Mouse (Mus musculus) heart, adult 8-10 months (tissue): Measurements from ENCODE around the gene Ecm1. TPM values are rescaled to one million over a fixed set of nuclear protein-coding genes. Genes with fewer than 3 reads are reported as not detected.

Source experiments
- DNase-seq: peaks from one replicate; pipeline ENCODE4 v3.0.0; 2022; ENCODE audit warnings: low spot score
- total RNA-seq, 4 experiments: library from RNA; stranded (reverse); gene quantifications; 2 replicates each; pipeline ENCODE4 v1.2.4; 2022

Ecm1 gene
- 10 to 100 TPM; 36.6 to 76.5 (median 42.3) TPM for total RNA-seq

DNA sequence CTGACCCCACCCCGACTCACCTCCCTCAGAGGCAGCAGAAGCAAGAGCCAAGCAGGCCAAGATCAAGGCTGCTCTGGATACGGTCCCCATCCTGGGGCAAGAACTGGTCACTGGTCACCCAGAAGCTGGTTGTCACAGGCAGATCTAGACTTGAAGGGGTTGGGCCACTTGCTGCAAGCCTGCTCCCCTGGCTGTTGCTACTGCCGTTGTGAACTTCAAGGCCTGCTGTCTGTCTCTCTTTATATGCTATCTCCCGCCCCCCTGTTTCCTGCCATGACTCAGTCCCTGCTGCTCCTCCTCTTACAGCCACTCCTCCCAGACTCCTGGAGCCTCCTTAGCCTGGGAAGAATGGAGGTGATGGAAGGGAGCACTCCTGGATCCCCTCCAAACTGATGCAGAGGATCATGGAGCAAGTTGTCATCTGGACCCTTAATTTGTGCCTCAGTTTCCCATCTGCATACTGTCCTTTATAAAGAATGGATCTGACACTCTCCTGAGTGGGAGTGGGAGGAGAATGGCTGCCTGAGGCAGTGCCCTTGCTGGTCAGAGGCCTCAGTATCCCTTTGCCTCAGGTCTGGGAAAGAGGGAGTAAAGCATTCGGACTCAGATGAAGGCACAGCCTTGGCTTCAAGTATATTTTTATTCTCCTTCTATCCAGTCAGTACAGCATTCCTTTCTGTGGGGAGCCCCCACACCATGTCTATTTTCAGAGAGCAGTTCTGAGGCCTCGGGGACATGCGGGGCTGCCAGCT, at the start of gene Ecm1:
Gene Ecm1, minus strand, starts transcription at position 217 of the 752 bp plus-strand sequence.
- DNase-seq: peak; percentile 79

DNA sequence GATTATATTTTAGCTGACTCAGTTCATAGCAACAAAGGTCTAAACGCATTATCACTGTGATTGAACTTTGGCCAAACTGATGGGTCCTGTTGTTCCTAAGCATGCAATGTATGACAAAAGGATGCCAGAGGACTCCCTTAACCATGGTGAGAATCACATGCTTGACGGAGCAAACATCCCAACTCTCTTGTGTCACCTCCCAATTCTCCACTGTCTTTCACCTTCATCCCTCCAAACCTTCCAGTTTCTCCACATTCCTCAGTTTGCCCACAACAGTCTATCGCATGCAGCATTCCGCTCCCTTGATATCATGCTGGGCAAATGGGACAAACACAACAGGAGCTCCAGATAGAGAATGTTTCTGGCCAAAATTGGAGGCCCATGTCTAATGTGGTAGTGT, 46.1 kb upstream of the Ecm1 start:
- DNase-seq: no peak

DNA sequence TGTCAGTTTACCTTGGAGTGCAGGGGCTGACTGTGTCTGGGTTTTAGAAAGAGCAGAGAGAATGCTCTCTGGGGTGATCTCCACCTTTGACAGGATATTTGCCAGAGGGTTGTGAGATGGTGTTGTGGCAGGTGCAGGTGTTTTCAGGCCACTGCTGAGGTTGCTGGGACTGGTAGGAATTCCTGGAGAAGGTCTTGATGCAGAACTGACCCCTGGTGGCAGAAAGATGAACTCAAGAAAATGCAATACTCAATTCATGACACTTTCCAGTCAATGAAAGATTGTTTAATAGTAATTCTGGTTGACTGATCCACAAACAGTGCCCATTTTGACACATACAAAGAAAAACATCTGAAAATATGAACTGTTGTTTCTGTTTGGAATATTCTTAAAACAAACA, 32.6 kb upstream of the Ecm1 start:
- DNase-seq: peak; percentile 33

DNA sequence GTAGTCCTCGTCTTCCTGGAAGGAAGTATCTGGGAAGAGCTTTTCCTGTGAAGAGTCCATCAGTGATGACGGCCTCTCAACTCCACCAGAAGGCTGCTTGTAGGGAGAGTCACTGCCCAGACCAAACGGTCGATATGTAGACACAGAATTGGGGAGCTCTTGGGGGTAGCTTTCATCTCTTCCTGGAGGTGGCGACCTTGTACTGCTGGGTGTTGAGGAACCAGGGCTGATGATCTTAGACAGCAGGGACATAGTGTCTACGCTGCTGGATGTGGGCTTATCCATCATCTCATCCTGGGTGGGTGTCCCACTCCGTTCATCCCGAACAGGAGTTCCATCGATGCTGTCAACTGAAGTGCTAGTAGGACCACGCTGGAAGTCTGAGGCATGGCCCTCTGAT, 26.2 kb upstream of the Ecm1 start:
- no peak for DNase-seq

GRCm38 (mm10) chr3:95763811-95764210, 24.4 kb upstream of the Ecm1 start:
- no peak for DNase-seq

DNA sequence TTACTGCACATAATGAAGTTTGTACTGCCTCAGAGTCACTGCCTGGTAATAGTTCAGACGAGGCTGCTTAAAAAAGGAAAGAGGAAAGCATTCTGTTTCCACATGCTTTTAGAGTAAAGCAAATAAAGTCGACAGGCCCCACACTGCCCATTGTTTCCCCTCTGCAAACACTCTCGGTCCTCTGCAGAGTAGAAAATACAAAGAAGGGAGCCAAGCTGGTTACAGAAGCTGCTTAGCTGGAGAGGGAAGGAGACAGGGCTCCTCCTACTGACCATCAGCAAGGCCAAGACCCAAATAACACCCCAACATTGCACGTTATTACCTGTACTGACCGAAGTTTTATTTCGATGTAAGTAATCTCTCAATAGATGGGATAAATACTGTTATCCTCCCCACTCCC, 23.6 kb upstream of the Ecm1 start:
- no peak for DNase-seq

- no peak for DNase-seq
Measured at GRCm38 (mm10) chr3:95761771-95762170, 22.4 kb upstream of the Ecm1 start.

- DNase-seq: no peak
Measured at GRCm38 (mm10) chr3:95760656-95761055, 21.3 kb upstream of the Ecm1 start.

- DNase-seq: no peak
Measured at GRCm38 (mm10) chr3:95760106-95760505, 20.7 kb upstream of the Ecm1 start, which contains the start of gene Tars2. Tars2 (minus strand) TSS chr3:95760206.

- DNase-seq: no peak
Measured at GRCm38 (mm10) chr3:95758467-95759218, 19.3 kb upstream of the Ecm1 start.

- DNase-seq: no peak
Measured at GRCm38 (mm10) chr3:95756808-95757207, 17.4 kb upstream of the Ecm1 start.

- DNase-seq: peak; percentile 97
Measured at GRCm38 (mm10) chr3:95754345-95755206, 15.2 kb upstream of the Ecm1 start.

DNA sequence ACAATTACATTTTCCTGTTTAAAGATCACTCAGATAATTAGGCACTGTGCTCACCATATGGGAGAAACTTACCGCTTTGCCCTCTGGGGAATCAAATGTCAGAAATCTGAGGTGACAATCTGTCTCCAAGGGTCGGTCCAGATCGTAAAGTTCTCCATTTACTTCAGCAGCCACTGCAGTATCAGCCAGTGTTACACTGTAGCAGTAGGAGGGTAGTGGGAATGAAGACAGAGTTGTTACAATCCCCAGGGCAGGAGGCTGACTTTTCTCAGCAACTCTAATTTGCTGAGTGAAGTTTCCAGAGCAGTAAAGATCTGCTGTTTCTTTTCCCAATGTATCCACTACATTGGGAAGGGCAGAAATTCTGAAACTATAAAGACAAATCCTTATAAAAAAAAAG, 13.6 kb upstream of the Ecm1 start:
- DNase-seq: no peak

GRCm38 (mm10) chr3:95740406-95740805, 1.0 kb upstream of the Ecm1 start:
- peak; percentile 58 for DNase-seq

DNA sequence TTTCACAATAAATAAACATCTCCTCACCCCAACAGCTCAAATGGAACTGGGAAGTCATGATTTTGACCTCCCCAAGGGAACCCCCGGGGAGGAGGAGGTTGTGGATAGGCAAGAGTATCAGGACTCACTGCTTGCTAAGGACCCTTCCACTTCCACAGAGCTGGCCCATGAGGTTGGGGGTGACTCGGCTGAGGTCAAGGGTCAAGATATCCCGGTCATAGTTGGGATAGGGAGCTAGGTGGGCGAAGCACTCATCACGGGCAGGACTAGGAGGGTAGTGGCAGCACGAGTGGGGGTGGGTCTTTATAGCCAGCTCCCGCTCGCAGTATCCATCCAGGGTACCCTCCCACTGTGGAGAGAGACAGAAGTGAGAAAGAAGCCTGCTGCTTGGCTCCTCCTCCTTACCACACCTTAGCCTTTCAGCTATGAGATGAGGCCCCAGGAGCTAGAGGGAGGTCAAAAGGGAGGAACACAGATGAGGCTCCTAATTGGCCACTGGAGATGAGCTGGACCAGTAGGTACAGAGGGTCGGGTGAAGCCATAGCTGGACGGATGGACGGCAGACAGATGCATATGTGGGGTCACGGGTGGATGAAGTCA, 4.2 kb downstream of the Ecm1 start:
- DNase-seq: no peak

- DNase-seq: peak; percentile 45
Measured at GRCm38 (mm10) chr3:95734092-95734702, 5.2 kb downstream of the Ecm1 start.

DNA sequence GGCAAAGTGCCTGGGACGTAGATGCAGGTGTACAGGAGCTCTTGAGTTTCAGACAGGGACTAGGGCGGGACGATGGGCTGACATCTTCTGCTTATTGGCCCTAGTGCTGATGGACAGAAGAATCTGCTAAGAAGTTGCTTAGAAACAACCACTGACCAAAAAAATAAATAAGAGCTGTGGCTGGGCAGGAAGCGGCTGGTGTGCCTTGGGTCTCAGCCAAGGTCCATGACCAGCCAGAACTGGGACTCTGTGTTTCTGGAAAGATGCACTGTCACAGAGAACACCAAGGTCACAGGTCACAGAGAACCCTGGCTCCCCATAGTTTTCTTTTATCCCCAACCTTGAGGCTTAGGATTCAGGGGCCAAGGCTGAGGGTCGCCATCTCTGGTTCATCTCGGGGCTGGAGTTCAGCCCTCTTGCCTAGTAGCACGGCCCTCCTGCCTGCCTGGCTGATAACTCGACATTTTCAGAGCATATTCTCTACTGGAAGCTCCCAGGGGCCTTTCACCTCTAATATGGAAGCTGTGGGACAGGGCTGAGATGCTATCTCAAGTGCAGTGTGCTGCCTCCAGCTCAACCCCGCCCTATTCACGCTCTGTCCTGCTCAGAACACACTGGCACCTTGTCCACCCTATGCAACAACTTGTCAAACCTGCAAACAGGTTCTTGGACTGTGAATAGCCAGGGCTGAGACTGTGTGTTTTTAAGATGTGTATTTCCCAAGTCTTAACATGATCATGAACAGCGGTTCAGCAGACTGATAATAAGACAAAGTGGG, 6.4 kb downstream of the Ecm1 start:
- peak; percentile 60 for DNase-seq

DNA sequence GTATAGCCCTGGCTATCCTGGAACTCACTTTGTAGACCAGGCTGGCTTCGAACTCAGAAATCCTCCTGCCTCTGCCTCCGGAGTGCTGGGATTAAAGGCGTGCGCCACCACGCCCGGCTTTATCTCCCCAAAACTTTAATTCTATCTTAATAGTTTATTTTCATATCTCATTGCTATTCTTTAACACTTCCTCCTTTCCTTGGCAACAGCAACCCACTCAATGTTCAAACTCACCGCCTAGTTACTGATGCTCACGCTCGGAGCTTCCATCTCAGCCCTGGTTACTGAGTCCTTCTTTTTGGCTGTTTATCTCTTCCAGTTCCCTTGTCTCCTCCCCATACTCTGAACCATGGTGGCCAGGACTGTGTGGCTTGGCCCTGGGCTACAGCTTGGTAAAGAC, 7.1 kb downstream of the Ecm1 start:
- DNase-seq: no peak

GRCm38 (mm10) chr3:95731802-95732201, 7.6 kb downstream of the Ecm1 start:
- no peak for DNase-seq

DNA sequence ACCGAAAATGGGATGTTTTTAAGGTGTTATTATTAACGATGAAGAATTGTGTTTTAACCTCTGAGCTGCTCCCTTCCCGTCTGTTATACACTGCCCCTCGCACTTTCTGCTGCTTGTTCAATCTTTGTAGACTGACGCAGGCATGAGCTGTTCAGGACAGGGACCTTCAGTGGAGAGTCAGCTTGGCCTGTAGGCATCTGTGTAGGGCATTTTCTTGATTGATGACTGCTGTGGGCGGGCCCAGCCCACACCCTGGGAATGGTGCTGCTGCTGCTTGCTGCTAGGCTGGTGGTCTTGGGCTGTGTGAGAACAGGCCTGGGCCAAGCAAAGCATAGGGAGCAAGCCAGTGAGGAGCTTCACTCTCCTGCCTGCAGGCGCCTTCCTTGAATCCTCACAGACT, 8.9 kb downstream of the Ecm1 start:
- no peak for DNase-seq
